Comparison of ENCODE assay signal across 12 mouse cellular contexts in the genomic region with DNA sequence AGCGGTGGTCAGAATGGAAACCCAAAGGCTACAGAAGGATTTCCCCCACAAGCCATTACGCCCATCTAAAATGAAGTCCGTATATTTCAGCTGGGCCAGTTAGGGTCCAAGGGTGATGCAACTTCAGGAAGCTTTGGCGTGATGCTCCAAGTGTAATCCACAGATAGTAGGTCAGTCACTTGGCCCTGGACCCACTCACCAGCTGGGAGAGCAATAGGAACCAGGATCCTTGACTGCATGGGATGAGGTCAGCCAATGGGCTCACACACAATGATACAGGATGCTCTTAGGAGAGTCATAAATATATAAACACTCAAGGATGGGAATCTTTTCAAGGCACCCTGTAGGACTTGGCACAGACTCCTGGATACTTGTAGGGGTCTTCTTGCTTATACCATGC. TPM values are rescaled to one million over a fixed set of nuclear protein-coding genes. Genes with fewer than 3 reads are reported as not detected.
A peak's percentile ranks its signal among the peaks of the same experiment; 100 is the strongest.
DNase-seq lines count a peak whose midpoint lies in the region; ATAC-seq lines count a peak whose summit lies in the region.
"Had no signal": no experiment of that assay in that cellular context is flagged by ENCODE, and none has a peak within 500 bp of the region (broad histone marks: within the 10 kb centered on the region; RNA-seq: fewer than 3 reads in every experiment).

No protein-coding gene starts in this region.

- no peak overlapping the region for H3K4me3 ChIP-seq in forebrain, embryonic 16.5 days (replicated peaks; ENCODE audit: low read length)
- H3K4me3 ChIP-seq: limb, embryonic 12.5 days had no signal

- peak; percentile 34 to 72 for DNase-seq in adrenal gland, adult (ENCODE audit: inconsistent age in 2 of 2, low spot score in 1 of 2)
- no peak for DNase-seq in adrenal gland, adult 8-10 months
- peak; percentile 75 for DNase-seq in urinary bladder, postnatal 14 days (ENCODE audit: low spot score)
- no peak for DNase-seq in urinary bladder, adult 2 months (ENCODE audit: low spot score)
- DNase-seq in heart, postnatal 25 days (ENCODE audit: low spot score), result peak; percentile 59
- no peak for DNase-seq in embryo, embryonic 10.5 days (ENCODE audit: low spot score)
- DNase-seq in thymus, postnatal 14 days, result no peak

- H3K27me3 ChIP-seq in forebrain, embryonic 16.5 days (replicated peaks; ENCODE audit: control insufficient read depth, insufficient read depth, low read length), result peaks cover 22% of the 10 kb centered on the region

- no peak overlapping the region for H3K4me2 ChIP-seq in forebrain, embryonic 16.5 days (ENCODE audit: low read length)
- H3K4me2 ChIP-seq: limb, embryonic 12.5 days had no signal

- intact Hi-C loops in heart, postnatal 25 days (cut with DNase I), result no loop called here

- peaks cover 15% of the 10 kb centered on the region for H3K4me1 ChIP-seq in forebrain, embryonic 16.5 days (replicated peaks; ENCODE audit: control insufficient read depth, insufficient read depth, low read length)

- no peak overlapping the region for H3K9ac ChIP-seq in forebrain, embryonic 16.5 days (replicated peaks; ENCODE audit: low read depth, low read length)
- H3K9ac ChIP-seq: limb, embryonic 12.5 days had no signal

- no peak for ATAC-seq in forebrain, embryonic 16.5 days
- ATAC-seq: inflammation-experienced regulatory T-cells, adult 6 months had no signal

- H3K9me3 ChIP-seq in forebrain, embryonic 16.5 days (ENCODE audit: control insufficient read depth, low read length), result no peaks in the 10 kb centered on the region
- H3K9me3 ChIP-seq: limb, embryonic 12.5 days had no signal

- no peaks in the 10 kb centered on the region for H3K36me3 ChIP-seq in forebrain, embryonic 16.5 days (ENCODE audit: control insufficient read depth, insufficient read depth)
- H3K36me3 ChIP-seq: limb, embryonic 12.5 days had no signal

- WGBS in forebrain, embryonic 16.5 days, result 92% methylated on average over 4 of the region's 4 CpGs

- no peak overlapping the region for H3K27ac ChIP-seq in forebrain, embryonic 16.5 days (ENCODE audit: low read length)
- H3K27ac ChIP-seq: layer of hippocampus, adult 2 months; limb, embryonic 12.5 days had no signal

RNA-seq across cellular contexts. Expression of a gene that starts 3.0 kb away (rescaled TPM):
- 10 to 100 TPM; 26.7 to 42.5 (median 32.2) TPM for total RNA-seq in adrenal gland, adult 8-10 months (2022)
- 11.4 and 12.2 TPM in 2 replicates for polyA plus RNA-seq in urinary bladder, adult 2 months (2012; rRNA removed)
- 1 to 10 TPM; 5.0 to 5.7 TPM for total RNA-seq in heart, postnatal 25 days (2021)
- polyA plus RNA-seq in forebrain, embryonic 16.5 days (2015; fragmentation: Nextera tagmentation; extraction: Ambion mirVana), result 8.9 and 9.9 TPM in 2 replicates
- total RNA-seq: common myeloid progenitor, adult 5-6 weeks had no signal
- polyA plus RNA-seq: inflammation-experienced regulatory T-cells, adult 6 months had no signal

Comparison
In these comparisons a context has a peak if more than half of its experiments do, and no peak if none do; other contexts are left out.
1. DNase-seq: peak in adrenal gland, adult (2 of 2), urinary bladder, postnatal 14 days (single experiment) and heart, postnatal 25 days (single experiment); none in adrenal gland, adult 8-10 months (single experiment), urinary bladder, adult 2 months (single experiment), embryo, embryonic 10.5 days (single experiment) and thymus, postnatal 14 days (single experiment).
2. RNA of a gene that starts 3.0 kb away (total RNA-seq): 26.7 to 42.5 TPM in adrenal gland, adult 8-10 months; 5.0 to 5.7 TPM in heart, postnatal 25 days; every median in the first group is over 4 times any median in the second.